Mouse (Mus musculus) embryonic fibroblast, embryonic 13.5 days (primary cell): ENCODE measurements around the gene Dync2li1. TPM values are rescaled to one million over a fixed set of nuclear protein-coding genes. Genes with fewer than 3 reads are reported as not detected.

Source experiments
- H3K27ac ChIP-seq: 2 replicates; pipeline ENCODE4 v1.5.1; 2012; ENCODE audit warnings: low read length, control low read depth, inconsistent platforms; ENCODE audit not compliant: insufficient read depth
- H3K4me1 ChIP-seq: 2 replicates; pipeline ENCODE4 v1.6.1; 2011; ENCODE audit warnings: low read length; ENCODE audit not compliant: control insufficient read depth, insufficient read depth
- H3K4me3 ChIP-seq: 2 replicates; pipeline ENCODE4 v1.5.1; 2011; ENCODE audit warnings: mild to moderate bottlenecking, control low read depth, low read length; ENCODE audit not compliant: insufficient read depth
- CTCF ChIP-seq: IDR thresholded peaks from 2 replicates; pipeline ENCODE4 v1.5.1; 2011; ENCODE audit warnings: mild to moderate bottlenecking, control low read depth, low read length, moderate library complexity, borderline replicate concordance; ENCODE audit not compliant: insufficient read depth
- POLR2A ChIP-seq: IDR thresholded peaks from 2 replicates; pipeline ENCODE4 v1.6.1; 2011; ENCODE audit warnings: low read depth, mild to moderate bottlenecking, control low read depth, low read length, moderate library complexity
- polyA plus RNA-seq: library from polyadenylated mRNA; stranded (reverse); fragments of >200 nt; gene quantifications from 2 replicates; pipeline ENCODE4 v1.2.4, GENCODE M21; 2011; ENCODE audit warnings: low read depth; ENCODE audit not compliant: missing spikeins, insufficient read length

Dync2li1 gene
- polyA plus RNA-seq, 1 experiment: 21.4 TPM

- Histone ChIP-seq H3K4me3 (no peak overlapping the region), H3K4me1 (no peaks in the 10 kb centered on the region; the same call in 1 of the 2 replicates), H3K27ac (no peak overlapping the region)
- TF ChIP-seq POLR2A (no peak), CTCF (no peak)
Observed at GRCm38 (mm10) chr17:84653544-84653943, 27.2 kb downstream of the Dync2li1 start.

DNA sequence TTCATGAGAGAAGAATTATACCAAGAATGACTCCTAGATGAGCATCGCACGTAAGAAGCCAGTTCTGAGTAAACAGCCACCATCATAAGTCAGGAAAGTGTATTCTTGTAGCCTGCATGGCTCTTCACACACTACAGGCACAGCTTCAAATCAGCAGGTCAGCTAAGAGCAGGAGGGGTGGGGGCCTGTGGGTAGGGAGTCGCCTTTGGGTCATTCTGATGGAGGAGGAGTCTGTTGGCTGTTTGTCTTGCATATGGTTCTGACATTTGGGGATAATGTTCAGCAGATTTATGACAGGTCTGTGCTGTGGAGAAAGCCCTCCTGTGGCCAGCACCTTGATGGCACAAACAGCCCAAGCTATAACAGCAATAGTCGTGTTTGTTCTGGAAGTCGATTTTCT, 29.9 kb downstream of the Dync2li1 start:
- no peak for TF ChIP-seq POLR2A
- TF ChIP-seq CTCF: no peak
- H3K27ac ChIP-seq: no peak overlapping the region
- no peak overlapping the region for H3K4me3 ChIP-seq
- H3K4me1 ChIP-seq: no peaks in the 10 kb centered on the region; the same call in 1 of the 2 replicates

- TF ChIP-seq POLR2A (no peak), CTCF (no peak)
Observed at GRCm38 (mm10) chr17:84656653-84657421, 30.5 kb downstream of the Dync2li1 start.

DNA sequence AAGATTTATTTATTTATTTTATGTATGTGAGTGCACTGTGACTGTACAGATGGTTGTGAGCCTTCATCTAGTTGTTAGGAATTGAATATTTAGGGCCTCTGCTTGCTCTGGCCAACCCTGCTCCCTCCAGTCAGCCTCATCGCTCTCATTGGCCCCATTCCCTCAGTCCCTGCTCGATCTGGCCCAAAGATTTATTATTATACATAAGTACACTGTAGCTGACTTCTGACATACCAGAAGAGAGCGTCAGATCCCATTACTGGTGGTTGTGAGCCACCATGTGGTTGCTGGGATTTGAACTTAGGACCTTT, 31.1 kb downstream of the Dync2li1 start:
- H3K4me3 ChIP-seq: no peak overlapping the region
- no peak overlapping the region for H3K27ac ChIP-seq
- H3K4me1 ChIP-seq: no peaks in the 10 kb centered on the region; the same call in 1 of the 2 replicates
- TF ChIP-seq CTCF (no peak), POLR2A (no peak)

More at GRCm38 (mm10) chr17:84656653-84657421, 30.5 kb downstream of the Dync2li1 start:
- Histone ChIP-seq H3K27ac (no peak overlapping the region), H3K4me1 (no peaks in the 10 kb centered on the region; the same call in 1 of the 2 replicates), H3K4me3 (no peak overlapping the region)

GRCm38 (mm10) chr17:84657782-84658181, 31.5 kb downstream of the Dync2li1 start:
- H3K4me1 ChIP-seq: no peaks in the 10 kb centered on the region; the same call in 1 of the 2 replicates
- no peak for TF ChIP-seq POLR2A
- no peak for TF ChIP-seq CTCF
- H3K4me3 ChIP-seq: no peak overlapping the region
- H3K27ac ChIP-seq: no peak overlapping the region

GRCm38 (mm10) chr17:84658195-84658594, 31.9 kb downstream of the Dync2li1 start:
- Histone ChIP-seq H3K4me3 (no peak overlapping the region), H3K27ac (no peak overlapping the region), H3K4me1 (no peaks in the 10 kb centered on the region; the same call in 1 of the 2 replicates)
- TF ChIP-seq POLR2A (no peak), CTCF (no peak)

DNA sequence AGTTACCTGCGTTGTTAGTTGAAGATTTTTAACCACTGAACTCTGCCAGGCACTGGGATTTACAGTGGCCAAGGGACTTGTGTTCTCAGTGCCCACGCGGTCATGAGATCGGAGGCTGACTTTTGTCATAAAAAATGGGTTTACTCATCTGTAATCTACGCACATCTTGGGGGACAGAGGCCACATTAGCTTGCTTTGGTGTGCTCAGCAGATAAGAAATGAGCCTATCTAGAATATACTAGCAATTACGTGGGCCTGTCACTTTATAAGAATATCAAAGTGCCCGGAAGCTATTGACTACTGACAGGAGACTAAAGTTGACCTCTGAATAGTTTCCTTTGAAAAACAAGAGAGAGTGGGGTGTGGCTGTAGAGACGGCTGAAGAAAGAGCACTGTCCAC, 32.7 kb downstream of the Dync2li1 start:
- no peak overlapping the region for H3K4me3 ChIP-seq
- H3K27ac ChIP-seq: no peak overlapping the region
- no peaks in the 10 kb centered on the region; the same call in 1 of the 2 replicates for H3K4me1 ChIP-seq
- no peak for TF ChIP-seq CTCF
- no peak for TF ChIP-seq POLR2A

GRCm38 (mm10) chr17:84665053-84665452, 38.8 kb downstream of the Dync2li1 start:
- no peak overlapping the region for H3K4me3 ChIP-seq
- no peak overlapping the region for H3K27ac ChIP-seq
- no peaks in the 10 kb centered on the region for H3K4me1 ChIP-seq
- TF ChIP-seq POLR2A (no peak), CTCF (no peak)

DNA sequence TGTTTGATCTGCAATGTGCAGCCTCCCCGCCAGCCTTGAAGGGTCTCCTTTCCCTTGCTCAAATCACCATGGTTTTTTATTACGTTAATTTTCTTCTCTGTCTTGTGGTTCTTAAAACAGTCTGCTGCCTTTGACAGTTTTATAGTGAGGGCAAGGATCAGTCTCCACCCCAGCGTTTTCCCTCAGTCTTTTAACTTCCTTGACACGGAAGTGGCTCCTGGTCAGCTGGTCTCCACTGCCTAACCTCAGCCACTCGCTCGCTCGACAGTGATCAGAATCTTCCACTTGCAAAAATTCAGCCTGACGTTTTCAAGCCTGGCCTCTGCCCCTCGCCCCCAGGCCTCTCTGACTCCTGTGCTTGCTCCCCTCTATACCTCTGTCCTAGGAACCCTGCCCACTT, 39.4 kb downstream of the Dync2li1 start:
- H3K27ac ChIP-seq: no peak overlapping the region
- TF ChIP-seq CTCF (no peak), POLR2A (no peak)

GRCm38 (mm10) chr17:84667848-84668247, 41.6 kb downstream of the Dync2li1 start:
- no peak overlapping the region for H3K27ac ChIP-seq
- no peak overlapping the region for H3K4me3 ChIP-seq
- no peak for TF ChIP-seq POLR2A
- no peak for TF ChIP-seq CTCF
- H3K4me1 ChIP-seq: no peaks in the 10 kb centered on the region

More for the DNA sequence above, 39.4 kb downstream of the Dync2li1 start:
- Histone ChIP-seq H3K4me1 (no peaks in the 10 kb centered on the region), H3K4me3 (no peak overlapping the region)
